Mouse (Mus musculus) urinary bladder, postnatal 36 days (tissue): Measurements from ENCODE around the gene Vgll4.

Experiments
- DNase-seq, 2 experiments: peaks; one replicate each; pipeline ENCODE4 v3.0.0; 2022; ENCODE audit warnings: low spot score in 2 of 2, mixed read lengths in 1 of 2

The Vgll4 gene

GRCm38 (mm10) chr6:114969213-114970120, at the start of gene Vgll4:
TSS of gene Vgll4 (minus strand) at chr6:114969994.
- DNase-seq = peak; percentile 67 to 79

GRCm38 (mm10) chr6:115015461-115015860, 45.7 kb upstream of the Vgll4 start:
- DNase-seq = no peak

GRCm38 (mm10) chr6:115013574-115013973, 43.8 kb upstream of the Vgll4 start:
- DNase-seq = no peak

- DNase-seq = no peak
Measured at GRCm38 (mm10) chr6:115011792-115012191, 42.0 kb upstream of the Vgll4 start.

- no peak for DNase-seq
Measured at GRCm38 (mm10) chr6:115010815-115011214, 41.0 kb upstream of the Vgll4 start.

GRCm38 (mm10) chr6:115010304-115010703, 40.5 kb upstream of the Vgll4 start:
- DNase-seq = no peak

- DNase-seq = peak; percentile 75 to 81
Measured at GRCm38 (mm10) chr6:115007728-115008127, 37.9 kb upstream of the Vgll4 start.

- peak in 1 of 2 experiments; percentile 47 for DNase-seq
Measured at GRCm38 (mm10) chr6:115006948-115007347, 37.2 kb upstream of the Vgll4 start.

GRCm38 (mm10) chr6:115006065-115006464, 36.3 kb upstream of the Vgll4 start:
- no peak for DNase-seq

- no peak for DNase-seq
Measured at GRCm38 (mm10) chr6:115005351-115005890, 35.6 kb upstream of the Vgll4 start.

GRCm38 (mm10) chr6:115004636-115005035, 34.8 kb upstream of the Vgll4 start:
- no peak for DNase-seq

GRCm38 (mm10) chr6:114998374-114999031, 28.7 kb upstream of the Vgll4 start:
- no peak for DNase-seq

GRCm38 (mm10) chr6:114997471-114997870, 27.7 kb upstream of the Vgll4 start:
- DNase-seq = no peak

GRCm38 (mm10) chr6:114996910-114997309, 27.1 kb upstream of the Vgll4 start:
- DNase-seq = no peak

GRCm38 (mm10) chr6:114994079-114994478, 24.3 kb upstream of the Vgll4 start:
- DNase-seq = no peak

GRCm38 (mm10) chr6:114993659-114994058, 23.9 kb upstream of the Vgll4 start:
- DNase-seq = no peak

GRCm38 (mm10) chr6:114991909-114992308, 22.1 kb upstream of the Vgll4 start:
- DNase-seq = no peak

GRCm38 (mm10) chr6:114988619-114988980, 18.8 kb upstream of the Vgll4 start:
- peak; percentile 53 to 62 for DNase-seq

GRCm38 (mm10) chr6:114987966-114988618, 18.3 kb upstream of the Vgll4 start:
- peak; percentile 18 to 49 for DNase-seq

GRCm38 (mm10) chr6:114982671-114983070, 12.9 kb upstream of the Vgll4 start:
- DNase-seq = no peak

- no peak for DNase-seq
Measured at GRCm38 (mm10) chr6:114979715-114980114, 9.9 kb upstream of the Vgll4 start.

- DNase-seq = peak in 1 of 2 experiments; percentile 75
Measured at GRCm38 (mm10) chr6:114976915-114977419, 7.2 kb upstream of the Vgll4 start.
